Mouse (Mus musculus): Measurements from ENCODE around the gene Tnnc1.
A peak's percentile ranks its signal among the peaks of the same experiment; 100 is the strongest.

Gene Tnnc1

GRCm38 (mm10) chr14:31208084-31208483 lies at the start of gene Tnnc1:
TSS of gene Tnnc1 (plus strand) at chr14:31208312.
- DNase-seq (ENCODE audit: low spot score) = no peak

GRCm38 (mm10) chr14:31160196-31161150 lies 47.6 kb upstream of the Tnnc1 start:
- no peak for DNase-seq (ENCODE audit: low spot score)

GRCm38 (mm10) chr14:31161191-31161590 lies 46.9 kb upstream of the Tnnc1 start:
- no peak for DNase-seq (ENCODE audit: low spot score)

- DNase-seq (ENCODE audit: low spot score) = no peak
Observed at GRCm38 (mm10) chr14:31161638-31162037, 46.5 kb upstream of the Tnnc1 start.

GRCm38 (mm10) chr14:31164067-31164466 lies 44.0 kb upstream of the Tnnc1 start:
- DNase-seq (ENCODE audit: low spot score) = no peak

GRCm38 (mm10) chr14:31165010-31165409 lies 43.1 kb upstream of the Tnnc1 start:
- no peak for DNase-seq (ENCODE audit: low spot score)

- DNase-seq (ENCODE audit: low spot score) = no peak
Observed at GRCm38 (mm10) chr14:31165458-31165857, 42.7 kb upstream of the Tnnc1 start.

- DNase-seq (ENCODE audit: low spot score) = no peak
Observed at GRCm38 (mm10) chr14:31165991-31166630, 42.0 kb upstream of the Tnnc1 start.

GRCm38 (mm10) chr14:31166827-31167226 lies 41.3 kb upstream of the Tnnc1 start:
- no peak for DNase-seq (ENCODE audit: low spot score)

GRCm38 (mm10) chr14:31168425-31168824 lies 39.7 kb upstream of the Tnnc1 start, which contains the start of gene Stab1:
TSS of gene Stab1 (minus strand) at chr14:31168641.
- DNase-seq (ENCODE audit: low spot score) = peak; percentile 17

- DNase-seq (ENCODE audit: low spot score) = no peak
Observed at GRCm38 (mm10) chr14:31169508-31169907, 38.6 kb upstream of the Tnnc1 start.

- DNase-seq (ENCODE audit: low spot score) = no peak
Observed at GRCm38 (mm10) chr14:31170963-31171362, 37.1 kb upstream of the Tnnc1 start.

- no peak for DNase-seq (ENCODE audit: low spot score)
Observed at GRCm38 (mm10) chr14:31171386-31171785, 36.7 kb upstream of the Tnnc1 start.

GRCm38 (mm10) chr14:31171821-31172220 lies 36.3 kb upstream of the Tnnc1 start:
- no peak for DNase-seq (ENCODE audit: low spot score)

GRCm38 (mm10) chr14:31172781-31173455 lies 35.2 kb upstream of the Tnnc1 start:
- no peak for DNase-seq (ENCODE audit: low spot score)

- DNase-seq (ENCODE audit: low spot score) = no peak
Observed at GRCm38 (mm10) chr14:31173537-31173936, 34.6 kb upstream of the Tnnc1 start.

- no peak for DNase-seq (ENCODE audit: low spot score)
Observed at GRCm38 (mm10) chr14:31177287-31177686, 30.8 kb upstream of the Tnnc1 start.

- no peak for DNase-seq (ENCODE audit: low spot score)
Observed at GRCm38 (mm10) chr14:31177715-31178114, 30.4 kb upstream of the Tnnc1 start.

GRCm38 (mm10) chr14:31179677-31180365 lies 28.3 kb upstream of the Tnnc1 start:
- no peak for DNase-seq (ENCODE audit: low spot score)

- DNase-seq (ENCODE audit: low spot score) = no peak
Observed at GRCm38 (mm10) chr14:31181512-31181911, 26.6 kb upstream of the Tnnc1 start.

GRCm38 (mm10) chr14:31182786-31183290 lies 25.3 kb upstream of the Tnnc1 start:
- no peak for DNase-seq (ENCODE audit: low spot score)

GRCm38 (mm10) chr14:31183541-31183940 lies 24.6 kb upstream of the Tnnc1 start:
- DNase-seq (ENCODE audit: low spot score) = no peak
